ENCODE assay signal across 24 mouse cellular contexts in genomic region chr7:40928391-40928790, GRCm38 (mm10). TPM values are rescaled to one million over a fixed set of nuclear protein-coding genes. Genes with fewer than 3 reads are reported as not detected.
DNase-seq lines count a peak whose midpoint lies in the region; TF ChIP-seq lines count a peak whose summit lies in the region.
"Had no signal": no experiment of that assay in that cellular context is flagged by ENCODE, and none has a peak within 500 bp of the region (broad histone marks: within the 10 kb centered on the region; RNA-seq: fewer than 3 reads in every experiment).

No protein-coding gene starts in this region.

- H3K4me3 ChIP-seq in gastrocnemius, adult 2 months, result no peak overlapping the region
- H3K4me3 ChIP-seq: erythroblast, embryonic 14.5 days; forebrain, embryonic 12.5 days; forebrain, embryonic 15.5 days; heart, embryonic 13.5 days; hindbrain, embryonic 12.5 days; hindbrain, embryonic 15.5 days had no signal

- TF ChIP-seq CTCF in gastrocnemius, adult 2 months (IDR thresholded peaks at IDR 0.05), result no peak

- intact Hi-C loops in gastrocnemius, adult 2 months (cut with DNase I), result no loop called here
- intact Hi-C loops in left cerebral cortex, postnatal 4 days (cut with DNase I), result no loop called here

- H3K27ac ChIP-seq in gastrocnemius, adult 2 months, result no peak overlapping the region
- H3K27ac ChIP-seq: forebrain, embryonic 12.5 days; forebrain, embryonic 15.5 days; heart, embryonic 13.5 days; hindbrain, embryonic 12.5 days; hindbrain, embryonic 15.5 days had no signal

- DNase-seq in gastrocnemius, adult 2 months, result peak; percentile 29
- DNase-seq in gastrocnemius, postnatal 10 days, result no peak
- peak; percentile 18 for DNase-seq in kidney, postnatal 10 days
- DNase-seq in kidney, adult 8-10 months, result no peak
- DNase-seq in left cerebral cortex, postnatal 4 days, result peak; percentile 3
- no peak for DNase-seq in left cerebral cortex, adult 8-10 months (ENCODE audit: low spot score in 2 of 2)
- DNase-seq: adrenal gland, adult 2 months; adrenal gland, postnatal 14 days; cerebellum, adult 11-12 months; cerebellum, adult 8-10 months; cerebellum, postnatal 36 days; embryo, embryonic 11 days; gastrocnemius, postnatal 25 days had no signal

RNA-seq across cellular contexts. Expression of gene Vstm2b, which starts 30.3 kb away (rescaled TPM):
- total RNA-seq in gastrocnemius, adult 2 months (2021), result under 1 TPM; 0.18 to 0.31 TPM
- total RNA-seq in gastrocnemius, postnatal 10 days (2021), result 1 to 10 TPM; 1.1 TPM
- total RNA-seq in left cerebral cortex, postnatal 4 days (2021), result 10 to 100 TPM; 65.5 to 68.2 TPM
- 10 to 100 TPM; 47.9 to 49.3 (median 49.0) TPM for total RNA-seq in left cerebral cortex, adult 8-10 months (2022)
- total RNA-seq: granulocyte monocyte progenitor cell, adult 5-6 weeks; heart, postnatal 25 days; hematopoietic stem cell, adult 5-6 weeks; MEL had no signal

RNA-seq across cellular contexts. Expression of gene 4930433I11Rik, which starts 59.0 kb away (rescaled TPM):
- not detected for total RNA-seq in gastrocnemius, adult 2 months (2021)
- not detected for total RNA-seq in gastrocnemius, postnatal 10 days (2021)
- not detected for total RNA-seq in left cerebral cortex, postnatal 4 days (2021)
- not detected for total RNA-seq in left cerebral cortex, adult 8-10 months (2022)
- total RNA-seq: adrenal gland, adult 2 months; adrenal gland, postnatal 14 days; gastrocnemius, postnatal 25 days; granulocyte monocyte progenitor cell, adult 5-6 weeks; heart, adult 8-10 months; heart, postnatal 25 days; hematopoietic stem cell, adult 5-6 weeks; MEL had no signal

Comparison
In these comparisons a context has a peak if more than half of its experiments do, and no peak if none do; other contexts are left out.
1. DNase-seq: peak in gastrocnemius, adult 2 months (single experiment), kidney, postnatal 10 days (single experiment) and left cerebral cortex, postnatal 4 days (single experiment); none in gastrocnemius, postnatal 10 days (single experiment), kidney, adult 8-10 months (0 of 2) and left cerebral cortex, adult 8-10 months (0 of 2).
2. RNA of gene Vstm2b, which starts 30.3 kb away (total RNA-seq): 65.5 to 68.2 TPM in left cerebral cortex, postnatal 4 days and 47.9 to 49.3 TPM in left cerebral cortex, adult 8-10 months; 1.1 TPM in gastrocnemius, postnatal 10 days and 0.18 to 0.31 TPM in gastrocnemius, adult 2 months; every median in the first group is over 10 times any median in the second.